Mouse (Mus musculus) megakaryocyte, embryonic 14.5 days (primary cell): Measurements from ENCODE around the gene Otogl.

ENCODE experiments used
- FLI1 ChIP-seq: IDR thresholded peaks from 2 replicates; pipeline ENCODE4 v1.6.1; 2012; ENCODE audit warnings: low read length, inconsistent platforms, mixed read lengths
- GATA1 ChIP-seq: IDR thresholded peaks from 3 replicates; pipeline ENCODE4 v1.6.1; 2012; ENCODE audit warnings: mixed read lengths, low read length, inconsistent platforms, borderline replicate concordance

DNA sequence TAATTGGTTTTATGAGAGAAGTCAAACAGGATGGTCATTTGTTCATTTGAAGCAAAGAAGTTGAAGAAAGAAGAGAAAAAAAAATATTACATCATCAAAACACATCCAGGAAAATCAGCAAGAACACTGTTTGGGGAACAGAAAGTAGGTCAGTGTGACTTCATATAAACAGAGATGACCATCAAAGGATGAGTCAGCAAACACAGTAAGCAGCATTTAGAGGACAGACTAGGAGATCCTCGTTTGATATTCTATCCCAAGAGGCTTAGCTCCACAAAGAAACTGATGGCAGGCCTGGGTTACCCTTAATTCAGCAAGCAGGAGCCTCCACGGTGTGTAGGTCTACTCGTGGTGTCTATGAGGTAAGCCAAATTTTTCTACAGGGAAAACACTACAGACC, 31.9 kb upstream of the Otogl start:
- TF ChIP-seq GATA1 (no peak), FLI1 (no peak)
